Mouse (Mus musculus): ENCODE measurements at regions not wholly inside any gene's neighbourhood (a gene's known extent, or its start where the extent isn't known, plus 50 kb on each side); places are given as distances from the start of the nearest gene placed in this dataset.

- ATAC-seq (replicated peaks; ENCODE audit: low FRiP score, low TSS enrichment, low read depth) (no peak), DNase-seq (ENCODE audit: low spot score) (no peak)
- 53% methylated on average over 6 of the region's 6 CpGs for WGBS
- Histone ChIP-seq H3K27me3 (replicated peaks; ENCODE audit: control insufficient read depth, insufficient read depth, low read length) (no peaks in the 10 kb centered on the region), H3K4me3 (ENCODE audit: low read depth, low read length) (no peak overlapping the region), H3K9me3 (ENCODE audit: control insufficient read depth, low read length) (no peaks in the 10 kb centered on the region), H3K27ac (ENCODE audit: low read depth) (no peak overlapping the region), H3K9ac (ENCODE audit: low read length) (no peak overlapping the region), H3K4me2 (ENCODE audit: low read length) (no peak overlapping the region), H3K36me3 (ENCODE audit: control insufficient read depth, insufficient read depth, low read length) (no peaks in the 10 kb centered on the region), H3K4me1 (replicated peaks; ENCODE audit: control insufficient read depth, insufficient read depth, low read length) (no peaks in the 10 kb centered on the region)
Measured at GRCm38 (mm10) chr7:137805361-137805760, 367.9 kb downstream of the Glrx3 start.

GRCm38 (mm10) chr7:137812839-137813238 is 375.4 kb downstream of the Glrx3 start:
- Histone ChIP-seq H3K9ac (ENCODE audit: low read length) (no peak overlapping the region), H3K4me1 (replicated peaks; ENCODE audit: control insufficient read depth, insufficient read depth, low read length) (no peaks in the 10 kb centered on the region), H3K36me3 (ENCODE audit: control insufficient read depth, insufficient read depth, low read length) (no peaks in the 10 kb centered on the region), H3K27me3 (replicated peaks; ENCODE audit: control insufficient read depth, insufficient read depth, low read length) (no peaks in the 10 kb centered on the region), H3K9me3 (ENCODE audit: control insufficient read depth, low read length) (no peaks in the 10 kb centered on the region), H3K4me3 (ENCODE audit: low read depth, low read length) (no peak overlapping the region), H3K27ac (ENCODE audit: low read depth) (no peak overlapping the region), H3K4me2 (ENCODE audit: low read length) (no peak overlapping the region)
- ATAC-seq (replicated peaks; ENCODE audit: low FRiP score, low TSS enrichment, low read depth) (no peak), DNase-seq (ENCODE audit: low spot score) (no peak)
- WGBS = 86% methylated on average over 3 of the region's 3 CpGs

GRCm38 (mm10) chr7:137840520-137840919 is 403.1 kb downstream of the Glrx3 start:
- WGBS = 82% methylated on average over 2 of the region's 2 CpGs
- H3K27ac ChIP-seq (ENCODE audit: low read depth) = no peak overlapping the region
- no peaks in the 10 kb centered on the region for H3K36me3 ChIP-seq (ENCODE audit: control insufficient read depth, insufficient read depth, low read length)
- peaks cover 10% of the 10 kb centered on the region for H3K4me1 ChIP-seq (replicated peaks; ENCODE audit: control insufficient read depth, insufficient read depth, low read length)
- no peak overlapping the region for H3K9ac ChIP-seq (ENCODE audit: low read length)
- no peak overlapping the region for H3K4me3 ChIP-seq (ENCODE audit: low read depth, low read length)
- no peaks in the 10 kb centered on the region for H3K27me3 ChIP-seq (replicated peaks; ENCODE audit: control insufficient read depth, insufficient read depth, low read length)
- no peak overlapping the region for H3K4me2 ChIP-seq (ENCODE audit: low read length)
- H3K9me3 ChIP-seq (ENCODE audit: control insufficient read depth, low read length) = no peaks in the 10 kb centered on the region
- no peak for ATAC-seq (replicated peaks; ENCODE audit: low FRiP score, low TSS enrichment, low read depth)
- DNase-seq (ENCODE audit: low spot score) = no peak

GRCm38 (mm10) chr7:137841044-137841443 is 403.6 kb downstream of the Glrx3 start:
- Histone ChIP-seq H3K9me3 (ENCODE audit: control insufficient read depth, low read length) (no peaks in the 10 kb centered on the region), H3K36me3 (ENCODE audit: control insufficient read depth, insufficient read depth, low read length) (no peaks in the 10 kb centered on the region), H3K9ac (ENCODE audit: low read length) (no peak overlapping the region), H3K27ac (ENCODE audit: low read depth) (no peak overlapping the region), H3K4me3 (ENCODE audit: low read depth, low read length) (no peak overlapping the region), H3K4me2 (ENCODE audit: low read length) (no peak overlapping the region), H3K4me1 (replicated peaks; ENCODE audit: control insufficient read depth, insufficient read depth, low read length) (peaks cover 10% of the 10 kb centered on the region), H3K27me3 (replicated peaks; ENCODE audit: control insufficient read depth, insufficient read depth, low read length) (no peaks in the 10 kb centered on the region)
- no peak for ATAC-seq (replicated peaks; ENCODE audit: low FRiP score, low TSS enrichment, low read depth)
- DNase-seq (ENCODE audit: low spot score) = no peak
- WGBS = 25% methylated on average over 5 of the region's 5 CpGs

GRCm38 (mm10) chr7:137841456-137842100 is 404.2 kb downstream of the Glrx3 start:
- DNase-seq (ENCODE audit: low spot score) = no peak
- Histone ChIP-seq H3K4me1 (replicated peaks; ENCODE audit: control insufficient read depth, insufficient read depth, low read length) (peaks cover 10% of the 10 kb centered on the region), H3K4me3 (ENCODE audit: low read depth, low read length) (no peak overlapping the region), H3K9ac (ENCODE audit: low read length) (no peak overlapping the region), H3K4me2 (ENCODE audit: low read length) (no peak overlapping the region), H3K27ac (ENCODE audit: low read depth) (no peak overlapping the region), H3K36me3 (ENCODE audit: control insufficient read depth, insufficient read depth, low read length) (no peaks in the 10 kb centered on the region), H3K27me3 (replicated peaks; ENCODE audit: control insufficient read depth, insufficient read depth, low read length) (no peaks in the 10 kb centered on the region), H3K9me3 (ENCODE audit: control insufficient read depth, low read length) (no peaks in the 10 kb centered on the region)
- ATAC-seq (replicated peaks; ENCODE audit: low FRiP score, low TSS enrichment, low read depth) = no peak
- WGBS = 9% methylated on average over 8 of the region's 8 CpGs

- H3K27me3 ChIP-seq (replicated peaks; ENCODE audit: control insufficient read depth, insufficient read depth, low read length) = no peaks in the 10 kb centered on the region
- 73% methylated on average over 11 of the region's 11 CpGs for WGBS
- no peaks in the 10 kb centered on the region for H3K36me3 ChIP-seq (ENCODE audit: control insufficient read depth, insufficient read depth, low read length)
- H3K4me3 ChIP-seq (ENCODE audit: low read depth, low read length) = no peak overlapping the region
- no peak for DNase-seq (ENCODE audit: low spot score)
- H3K9ac ChIP-seq (ENCODE audit: low read length) = no peak overlapping the region
- H3K27ac ChIP-seq (ENCODE audit: low read depth) = no peak overlapping the region
- H3K9me3 ChIP-seq (ENCODE audit: control insufficient read depth, low read length) = no peaks in the 10 kb centered on the region
- H3K4me1 ChIP-seq (replicated peaks; ENCODE audit: control insufficient read depth, insufficient read depth, low read length) = 0 out of 2 replicates have a peak, but pooled peaks cover 5% of the 10 kb centered on the region
- no peak for ATAC-seq (replicated peaks; ENCODE audit: low FRiP score, low TSS enrichment, low read depth)
- H3K4me2 ChIP-seq (ENCODE audit: low read length) = no peak overlapping the region
Measured at GRCm38 (mm10) chr7:137847856-137848255, 410.4 kb downstream of the Glrx3 start.

- Histone ChIP-seq H3K9me3 (ENCODE audit: control insufficient read depth, low read length) (no peaks in the 10 kb centered on the region), H3K4me2 (ENCODE audit: low read length) (no peak overlapping the region), H3K4me3 (ENCODE audit: low read depth, low read length) (no peak overlapping the region), H3K27ac (ENCODE audit: low read depth) (no peak overlapping the region), H3K36me3 (ENCODE audit: control insufficient read depth, insufficient read depth, low read length) (no peaks in the 10 kb centered on the region), H3K4me1 (replicated peaks; ENCODE audit: control insufficient read depth, insufficient read depth, low read length) (0 out of 2 replicates have a peak, but pooled peaks cover 5% of the 10 kb centered on the region), H3K9ac (ENCODE audit: low read length) (no peak overlapping the region), H3K27me3 (replicated peaks; ENCODE audit: control insufficient read depth, insufficient read depth, low read length) (no peaks in the 10 kb centered on the region)
- WGBS = 28% methylated on average over 4 of the region's 4 CpGs
- DNase-seq (ENCODE audit: low spot score) (no peak), ATAC-seq (replicated peaks; ENCODE audit: low FRiP score, low TSS enrichment, low read depth) (no peak)
Measured at GRCm38 (mm10) chr7:137851061-137851460, 413.6 kb downstream of the Glrx3 start.

- DNase-seq (ENCODE audit: low spot score) (no peak), ATAC-seq (replicated peaks; ENCODE audit: low FRiP score, low TSS enrichment, low read depth) (no peak)
- Histone ChIP-seq H3K36me3 (ENCODE audit: control insufficient read depth, insufficient read depth, low read length) (no peaks in the 10 kb centered on the region), H3K27ac (ENCODE audit: low read depth) (no peak overlapping the region), H3K9ac (ENCODE audit: low read length) (no peak overlapping the region), H3K4me3 (ENCODE audit: low read depth, low read length) (no peak overlapping the region), H3K4me2 (ENCODE audit: low read length) (no peak overlapping the region), H3K27me3 (replicated peaks; ENCODE audit: control insufficient read depth, insufficient read depth, low read length) (no peaks in the 10 kb centered on the region), H3K9me3 (ENCODE audit: control insufficient read depth, low read length) (no peaks in the 10 kb centered on the region), H3K4me1 (replicated peaks; ENCODE audit: control insufficient read depth, insufficient read depth, low read length) (peaks cover 5% of the 10 kb centered on the region; the same call in 1 of the 2 replicates)
- 40% methylated on average over 3 of the region's 3 CpGs for WGBS
Measured at GRCm38 (mm10) chr7:137859681-137860080, 422.3 kb downstream of the Glrx3 start.

GRCm38 (mm10) chr7:137860520-137860919 is 423.1 kb downstream of the Glrx3 start:
- Histone ChIP-seq H3K9me3 (ENCODE audit: control insufficient read depth, low read length) (no peaks in the 10 kb centered on the region), H3K4me1 (replicated peaks; ENCODE audit: control insufficient read depth, insufficient read depth, low read length) (peaks cover 8% of the 10 kb centered on the region; the same call in 1 of the 2 replicates), H3K36me3 (ENCODE audit: control insufficient read depth, insufficient read depth, low read length) (no peaks in the 10 kb centered on the region), H3K27ac (ENCODE audit: low read depth) (no peak overlapping the region), H3K9ac (ENCODE audit: low read length) (no peak overlapping the region), H3K4me2 (ENCODE audit: low read length) (no peak overlapping the region), H3K4me3 (ENCODE audit: low read depth, low read length) (no peak overlapping the region), H3K27me3 (replicated peaks; ENCODE audit: control insufficient read depth, insufficient read depth, low read length) (no peaks in the 10 kb centered on the region)
- 36% methylated on average over 8 of the region's 8 CpGs for WGBS
- DNase-seq (ENCODE audit: low spot score) (no peak), ATAC-seq (replicated peaks; ENCODE audit: low FRiP score, low TSS enrichment, low read depth) (no peak)

Measured in intestine, embryonic 14.5 days (tissue).